Mouse (Mus musculus): ENCODE measurements around the gene Prr12. TPM values are rescaled to one million over a fixed set of nuclear protein-coding genes. Genes with fewer than 3 reads are reported as not detected.

Gene Prr12
- polyA plus RNA-seq, 1 experiment from 2014 or later, result 11.1 TPM

- no peaks in the 10 kb centered on the region for H3K9me3 ChIP-seq
- ATAC-seq (ENCODE audit: borderline replicate concordance, extremely low read depth, low FRiP score, low TSS enrichment), result peak; percentile 19
- peak overlapping the region; percentile 95 for H3K27ac ChIP-seq
- peak overlapping the region; percentile 84 for H3K4me3 ChIP-seq
- no peaks in the 10 kb centered on the region for H3K27me3 ChIP-seq
- WGBS, result 2% methylated on average over 42 of the region's 45 CpGs
- H3K9ac ChIP-seq, result peak overlapping the region; percentile 97
- peak overlapping the region; percentile 77 for H3K4me2 ChIP-seq
- H3K4me1 ChIP-seq, result peaks cover 37% of the 10 kb centered on the region
- H3K36me3 ChIP-seq, result peaks cover 22% of the 10 kb centered on the region
These were observed 67.0 kb downstream of the Prr12 start for GRCm38 (mm10) chr7:44985595-44986191.

GRCm38 (mm10) chr7:44984833-44985164 lies 67.9 kb downstream of the Prr12 start:
- WGBS, result 23% methylated on average over 3 of the region's 3 CpGs
- peak overlapping the region; percentile 84 for H3K4me3 ChIP-seq
- peak overlapping the region; percentile 95 for H3K27ac ChIP-seq
- peaks cover 28% of the 10 kb centered on the region for H3K36me3 ChIP-seq
- H3K4me1 ChIP-seq, result peaks cover 37% of the 10 kb centered on the region
- peak overlapping the region; percentile 77 for H3K4me2 ChIP-seq
- H3K9me3 ChIP-seq, result no peaks in the 10 kb centered on the region
- H3K9ac ChIP-seq, result no peak overlapping the region
- ATAC-seq (ENCODE audit: borderline replicate concordance, extremely low read depth, low FRiP score, low TSS enrichment), result no peak
- no peaks in the 10 kb centered on the region for H3K27me3 ChIP-seq

- Histone ChIP-seq H3K27me3 (no peaks in the 10 kb centered on the region), H3K4me2 (peak overlapping the region; percentile 77), H3K36me3 (peaks cover 32% of the 10 kb centered on the region), H3K4me1 (peaks cover 36% of the 10 kb centered on the region), H3K27ac (no peak overlapping the region), H3K9me3 (no peaks in the 10 kb centered on the region), H3K9ac (no peak overlapping the region), H3K4me3 (peak overlapping the region; percentile 84)
- no peak for ATAC-seq (ENCODE audit: borderline replicate concordance, extremely low read depth, low FRiP score, low TSS enrichment)
- 63% methylated on average over 7 of the region's 7 CpGs for WGBS
These were observed 68.5 kb downstream of the Prr12 start for GRCm38 (mm10) chr7:44983944-44984832.

- no peak overlapping the region for H3K4me2 ChIP-seq
- H3K9ac ChIP-seq, result no peak overlapping the region
- WGBS, result 32% methylated on average over 6 of the region's 6 CpGs
- no peaks in the 10 kb centered on the region for H3K9me3 ChIP-seq
- no peak overlapping the region for H3K4me3 ChIP-seq
- H3K27me3 ChIP-seq, result no peaks in the 10 kb centered on the region
- H3K36me3 ChIP-seq, result peaks cover 42% of the 10 kb centered on the region
- H3K4me1 ChIP-seq, result peaks cover 27% of the 10 kb centered on the region
- no peak for ATAC-seq (ENCODE audit: borderline replicate concordance, extremely low read depth, low FRiP score, low TSS enrichment)
- H3K27ac ChIP-seq, result no peak overlapping the region
These were observed 69.6 kb downstream of the Prr12 start for GRCm38 (mm10) chr7:44983085-44983484.

GRCm38 (mm10) chr7:44981539-44981938 lies 71.1 kb downstream of the Prr12 start:
- Histone ChIP-seq H3K4me1 (peaks cover 23% of the 10 kb centered on the region), H3K4me2 (no peak overlapping the region), H3K4me3 (no peak overlapping the region), H3K36me3 (peaks cover 58% of the 10 kb centered on the region), H3K9ac (no peak overlapping the region), H3K9me3 (no peaks in the 10 kb centered on the region), H3K27me3 (no peaks in the 10 kb centered on the region), H3K27ac (no peak overlapping the region)
- ATAC-seq (ENCODE audit: borderline replicate concordance, extremely low read depth, low FRiP score, low TSS enrichment), result no peak
- WGBS, result 97% methylated on average over 8 of the region's 8 CpGs

- no peak overlapping the region for H3K9ac ChIP-seq
- WGBS, result 85% methylated on average over 3 of the region's 3 CpGs
- no peak overlapping the region for H3K4me2 ChIP-seq
- no peak overlapping the region for H3K27ac ChIP-seq
- H3K4me1 ChIP-seq, result peaks cover 7% of the 10 kb centered on the region; the same call in 1 of the 2 replicates
- no peaks in the 10 kb centered on the region for H3K9me3 ChIP-seq
- no peak for ATAC-seq (ENCODE audit: borderline replicate concordance, extremely low read depth, low FRiP score, low TSS enrichment)
- no peak overlapping the region for H3K4me3 ChIP-seq
- H3K27me3 ChIP-seq, result no peaks in the 10 kb centered on the region
- H3K36me3 ChIP-seq, result peaks cover 64% of the 10 kb centered on the region
These were observed 74.4 kb downstream of the Prr12 start for GRCm38 (mm10) chr7:44978300-44978699.

Small RNA genes lying within 50 kb of the gene (microRNA-seq; reads per million reads assigned to microRNA genes)
- 0.56 reads per million for gene Mir7054

Other genes starting within 250 kb of the Prr12 start
- 95.6 and 97.7 TPM in 2 replicates for gene Nup62, start 236.8 kb downstream of the Prr12 start, polyA plus RNA-seq (2015; fragmentation: Nextera tagmentation; extraction: Ambion mirVana)
- gene Il4i1, start 236.5 kb downstream of the Prr12 start, polyA plus RNA-seq (2015; fragmentation: Nextera tagmentation; extraction: Ambion mirVana), result 0.63 and 1.7 TPM in 2 replicates
- 4.9 and 5.0 TPM in 2 replicates for gene Atf5, start 236.2 kb downstream of the Prr12 start, polyA plus RNA-seq (2015; fragmentation: Nextera tagmentation; extraction: Ambion mirVana)
- gene Akt1s1, start 203.9 kb downstream of the Prr12 start, polyA plus RNA-seq (2015; fragmentation: Nextera tagmentation; extraction: Ambion mirVana), result 109 and 111 TPM in 2 replicates
- gene Tbc1d17, start 203.8 kb downstream of the Prr12 start, polyA plus RNA-seq (2015; fragmentation: Nextera tagmentation; extraction: Ambion mirVana), result 71.3 and 74.4 TPM in 2 replicates
- 37.6 and 37.9 TPM in 2 replicates for gene Pnkp, start 195.7 kb downstream of the Prr12 start, polyA plus RNA-seq (2015; fragmentation: Nextera tagmentation; extraction: Ambion mirVana)
- 371 and 398 TPM in 2 replicates for gene Ptov1, start 183.1 kb downstream of the Prr12 start, polyA plus RNA-seq (2015; fragmentation: Nextera tagmentation; extraction: Ambion mirVana)
- gene Med25, start 160.2 kb downstream of the Prr12 start, polyA plus RNA-seq (2015; fragmentation: Nextera tagmentation; extraction: Ambion mirVana), result 93.5 and 97.7 TPM in 2 replicates
- gene Fuz, start 156.8 kb downstream of the Prr12 start, polyA plus RNA-seq (2015; fragmentation: Nextera tagmentation; extraction: Ambion mirVana), result 21.0 and 24.0 TPM in 2 replicates
- 63.1 and 64.8 TPM in 2 replicates for gene Ap2a1, start 123.4 kb downstream of the Prr12 start, polyA plus RNA-seq (2015; fragmentation: Nextera tagmentation; extraction: Ambion mirVana)
- gene Tsks, start 109.7 kb downstream of the Prr12 start, polyA plus RNA-seq (2015; fragmentation: Nextera tagmentation; extraction: Ambion mirVana), result 0.09 and 0.15 TPM in 2 replicates
- gene Cpt1c, start 78.0 kb downstream of the Prr12 start, polyA plus RNA-seq (2015; fragmentation: Nextera tagmentation; extraction: Ambion mirVana), result 14.5 and 15.0 TPM in 2 replicates
- 545 and 586 TPM in 2 replicates for gene Prmt1, start 66.3 kb downstream of the Prr12 start, polyA plus RNA-seq (2015; fragmentation: Nextera tagmentation; extraction: Ambion mirVana)
- 88.1 and 92.6 TPM in 2 replicates for gene Irf3, start 55.2 kb downstream of the Prr12 start, polyA plus RNA-seq (2015; fragmentation: Nextera tagmentation; extraction: Ambion mirVana)
- gene Bcl2l12, start 54.2 kb downstream of the Prr12 start, polyA plus RNA-seq (2015; fragmentation: Nextera tagmentation; extraction: Ambion mirVana), result 66.3 and 66.7 TPM in 2 replicates
- gene Scaf1, start 36.5 kb downstream of the Prr12 start, polyA plus RNA-seq (2015; fragmentation: Nextera tagmentation; extraction: Ambion mirVana), result 35.5 and 36.5 TPM in 2 replicates
- gene Rras, start 34.9 kb downstream of the Prr12 start, polyA plus RNA-seq (2015; fragmentation: Nextera tagmentation; extraction: Ambion mirVana), result 49.7 and 50.4 TPM in 2 replicates
- gene Nosip, start 9.5 kb upstream of the Prr12 start, polyA plus RNA-seq (2015; fragmentation: Nextera tagmentation; extraction: Ambion mirVana), result 74.9 and 75.1 TPM in 2 replicates
- gene Prrg2, start 9.8 kb upstream of the Prr12 start, polyA plus RNA-seq (2015; fragmentation: Nextera tagmentation; extraction: Ambion mirVana), result 23.1 and 24.2 TPM in 2 replicates
- gene Rcn3, start 39.3 kb upstream of the Prr12 start, polyA plus RNA-seq (2015; fragmentation: Nextera tagmentation; extraction: Ambion mirVana), result 353 and 358 TPM in 2 replicates
- gene Fcgrt, start 51.0 kb upstream of the Prr12 start, polyA plus RNA-seq (2015; fragmentation: Nextera tagmentation; extraction: Ambion mirVana), result 73.6 and 83.1 TPM in 2 replicates
- gene Rps11, start 71.6 kb upstream of the Prr12 start, polyA plus RNA-seq (2015; fragmentation: Nextera tagmentation; extraction: Ambion mirVana), result 1,432 and 1,559 TPM in 2 replicates
- gene Rpl13a, start 75.9 kb upstream of the Prr12 start, polyA plus RNA-seq (2015; fragmentation: Nextera tagmentation; extraction: Ambion mirVana), result 1,187 and 1,308 TPM in 2 replicates
- gene Gm45713, start 83.3 kb upstream of the Prr12 start, polyA plus RNA-seq (2015; fragmentation: Nextera tagmentation; extraction: Ambion mirVana), result 0.19 and 0.20 TPM in 2 replicates
- 1.5 and 8.3 TPM in 2 replicates for gene Flt3l, start 83.6 kb upstream of the Prr12 start, polyA plus RNA-seq (2015; fragmentation: Nextera tagmentation; extraction: Ambion mirVana)
- gene Pih1d1, start 101.4 kb upstream of the Prr12 start, polyA plus RNA-seq (2015; fragmentation: Nextera tagmentation; extraction: Ambion mirVana), result 100 and 103 TPM in 2 replicates
- 54.8 and 56.8 TPM in 2 replicates for gene Aldh16a1, start 101.7 kb upstream of the Prr12 start, polyA plus RNA-seq (2015; fragmentation: Nextera tagmentation; extraction: Ambion mirVana)
- 0.33 and 0.55 TPM in 2 replicates for gene Slc17a7, start 111.1 kb upstream of the Prr12 start, polyA plus RNA-seq (2015; fragmentation: Nextera tagmentation; extraction: Ambion mirVana)
- gene Gfy, start 126.7 kb upstream of the Prr12 start, polyA plus RNA-seq (2015; fragmentation: Nextera tagmentation; extraction: Ambion mirVana), result not detected in 2 replicates
- not detected in 2 replicates for gene Pth2, start 128.1 kb upstream of the Prr12 start, polyA plus RNA-seq (2015; fragmentation: Nextera tagmentation; extraction: Ambion mirVana)
- gene Ccdc155, start 152.0 kb upstream of the Prr12 start, polyA plus RNA-seq (2015; fragmentation: Nextera tagmentation; extraction: Ambion mirVana), result 0.75 and 1.1 TPM in 2 replicates
- 0.54 and 1.1 TPM in 2 replicates for gene Dkkl1, start 159.3 kb upstream of the Prr12 start, polyA plus RNA-seq (2015; fragmentation: Nextera tagmentation; extraction: Ambion mirVana)
- 180 and 183 TPM in 2 replicates for gene Tead2, start 162.9 kb upstream of the Prr12 start, polyA plus RNA-seq (2015; fragmentation: Nextera tagmentation; extraction: Ambion mirVana)
- gene Cd37, start 186.2 kb upstream of the Prr12 start, polyA plus RNA-seq (2015; fragmentation: Nextera tagmentation; extraction: Ambion mirVana), result 3.1 and 3.8 TPM in 2 replicates
- 0.16 TPM in 1 of 2 replicates, not detected in the other for gene Slc6a16, start 188.2 kb upstream of the Prr12 start, polyA plus RNA-seq (2015; fragmentation: Nextera tagmentation; extraction: Ambion mirVana)
- 0.09 TPM in 1 of 2 replicates, not detected in the other for gene Slc6a21, start 224.6 kb upstream of the Prr12 start, polyA plus RNA-seq (2015; fragmentation: Nextera tagmentation; extraction: Ambion mirVana)